Mouse (Mus musculus): ENCODE measurements around the gene Btbd2.

- TF ChIP-seq CTCF (IDR thresholded peaks at IDR 0.05; ENCODE audit: low read depth): no peak
- no peak for TF ChIP-seq EP300 (IDR thresholded peaks at IDR 0.05; ENCODE audit: low read depth)
Measured at GRCm38 (mm10) chr10:80700732-80701131, 43.9 kb upstream of the Btbd2 start.

All from liver, embryonic 14.5 days (tissue).